ENCODE assay signal across 8 mouse cellular contexts in the genomic region with DNA sequence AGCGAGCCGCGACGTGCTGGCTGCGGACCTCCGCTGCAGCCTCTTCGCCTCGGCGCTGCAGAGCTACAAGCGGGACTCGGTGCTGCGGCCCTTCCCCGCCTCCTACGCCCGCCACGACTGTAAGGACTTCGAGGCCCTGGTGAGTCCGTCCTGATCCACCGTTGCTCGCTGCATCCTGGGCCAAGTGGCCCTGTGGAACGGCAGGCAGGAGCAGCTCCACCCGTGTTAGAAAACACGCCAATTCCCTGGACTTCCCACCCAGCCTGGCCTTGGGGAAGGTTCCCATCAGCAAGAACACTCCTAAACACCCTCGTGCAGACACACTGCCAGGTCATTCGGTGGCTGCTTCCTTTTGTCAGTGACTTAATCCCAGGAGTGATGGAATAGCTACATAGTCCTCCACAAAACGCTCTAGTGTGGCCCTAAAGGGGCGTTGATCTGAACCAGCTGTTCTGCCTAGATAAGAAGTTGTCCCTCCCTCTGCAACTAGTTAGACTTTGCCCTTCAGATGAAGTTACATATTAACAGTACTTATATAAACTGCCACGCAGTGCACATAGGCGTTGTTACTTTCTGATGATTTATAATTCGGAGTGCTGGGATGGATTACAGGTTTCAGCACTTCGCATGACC. TPM values are rescaled to one million over a fixed set of nuclear protein-coding genes. Genes with fewer than 3 reads are reported as not detected.
DNase-seq lines count a peak whose midpoint lies in the region; ATAC-seq and TF ChIP-seq lines count a peak whose summit lies in the region.

No protein-coding gene starts in this region.

- H3K9ac ChIP-seq in hindbrain, embryonic 16.5 days (ENCODE audit: low read depth, low read length) = peak overlapping the region; percentile 78
- peak overlapping the region; percentile 76 for H3K9ac ChIP-seq in lung, postnatal 0 days (replicated peaks; ENCODE audit: low read depth)

- H3K4me3 ChIP-seq in embryonic facial prominence, embryonic 10.5 days = peak overlapping the region; percentile 83
- peak overlapping the region; percentile 51 for H3K4me3 ChIP-seq in hindbrain, embryonic 16.5 days (ENCODE audit: low read length)
- H3K4me3 ChIP-seq in lung, postnatal 0 days (ENCODE audit: low read depth, low read length) = peak overlapping the region; percentile 62

- no peak for ATAC-seq in hindbrain, embryonic 16.5 days
- ATAC-seq in lung, postnatal 0 days = peak; percentile 28

- H3K36me3 ChIP-seq in embryonic facial prominence, embryonic 10.5 days (replicated peaks) = no peaks in the 10 kb centered on the region
- no peaks in the 10 kb centered on the region for H3K36me3 ChIP-seq in hindbrain, embryonic 16.5 days (ENCODE audit: control insufficient read depth, insufficient read depth, low read length)
- H3K36me3 ChIP-seq in lung, postnatal 0 days (ENCODE audit: insufficient read depth, low read length) = no peaks in the 10 kb centered on the region

- peak; percentile 22 to 36 for DNase-seq in lung, adult 18-20 months
- no peak for DNase-seq in lung, postnatal 10 days
- DNase-seq in embryonic facial prominence, embryonic 10.5 days (ENCODE audit: low spot score) = no peak
- peak; percentile 82 for DNase-seq in lung, postnatal 0 days (ENCODE audit: low spot score)
- peak; percentile 33 for DNase-seq in testis, postnatal 14 days (ENCODE audit: low spot score)
- no peak for DNase-seq in urinary bladder, postnatal 25 days (ENCODE audit: low spot score)
- DNase-seq in adrenal gland, adult 2 months = no peak

- 11% methylated on average over 31 of the region's 31 CpGs for WGBS in embryonic facial prominence, embryonic 10.5 days
- 9% methylated on average over 31 of the region's 31 CpGs for WGBS in hindbrain, embryonic 16.5 days
- WGBS in lung, postnatal 0 days = 6% methylated on average over 29 of the region's 31 CpGs

- peaks cover 36% of the 10 kb centered on the region for H3K4me1 ChIP-seq in embryonic facial prominence, embryonic 10.5 days
- H3K4me1 ChIP-seq in hindbrain, embryonic 16.5 days (ENCODE audit: control insufficient read depth, insufficient read depth, low read depth, low read length) = 0 out of 2 replicates have a peak, but pooled peaks cover 2% of the 10 kb centered on the region
- peaks cover 7% of the 10 kb centered on the region; the same call in 1 of the 2 replicates for H3K4me1 ChIP-seq in lung, postnatal 0 days (ENCODE audit: insufficient read depth, low read depth, low read length)

- no peaks in the 10 kb centered on the region for H3K9me3 ChIP-seq in embryonic facial prominence, embryonic 10.5 days
- H3K9me3 ChIP-seq in hindbrain, embryonic 16.5 days (ENCODE audit: control insufficient read depth, low read length) = no peaks in the 10 kb centered on the region
- H3K9me3 ChIP-seq in lung, postnatal 0 days (ENCODE audit: low read length) = no peaks in the 10 kb centered on the region

- H3K4me2 ChIP-seq in hindbrain, embryonic 16.5 days (ENCODE audit: low read length) = peak overlapping the region; percentile 82
- peak overlapping the region; percentile 94 for H3K4me2 ChIP-seq in lung, postnatal 0 days (replicated peaks; ENCODE audit: low read depth, low read length)

- TF ChIP-seq CTCF in lung, postnatal 0 days (IDR thresholded peaks at IDR 0.05) = no peak

- TF ChIP-seq EP300 in lung, postnatal 0 days (IDR thresholded peaks at IDR 0.05) = 0 out of 2 replicates have a peak, but pooled peaks have one; percentile 30

- peak overlapping the region; percentile 93 for H3K27ac ChIP-seq in embryonic facial prominence, embryonic 10.5 days (replicated peaks)
- H3K27ac ChIP-seq in hindbrain, embryonic 16.5 days (ENCODE audit: low read depth, low read length) = peak overlapping the region; percentile 87
- peak overlapping the region; percentile 77 for H3K27ac ChIP-seq in lung, postnatal 0 days (ENCODE audit: low read length)

- H3K27me3 ChIP-seq in embryonic facial prominence, embryonic 10.5 days (replicated peaks; ENCODE audit: low read depth, poor library complexity, severe bottlenecking) = no peaks in the 10 kb centered on the region
- H3K27me3 ChIP-seq in hindbrain, embryonic 16.5 days (replicated peaks; ENCODE audit: control insufficient read depth, insufficient read depth, low read length) = no peaks in the 10 kb centered on the region
- H3K27me3 ChIP-seq in lung, postnatal 0 days (replicated peaks; ENCODE audit: insufficient read depth, low read length) = no peaks in the 10 kb centered on the region

RNA-seq across cellular contexts. Expression of gene Parp16, which starts 20.5 kb away (rescaled TPM):
- 8.2 and 8.3 TPM in 2 replicates for polyA plus RNA-seq in embryonic facial prominence, embryonic 10.5 days (2016; fragmentation: Nextera tagmentation; extraction: Ambion mirVana)
- 7.7 and 8.3 TPM in 2 replicates for polyA plus RNA-seq in hindbrain, embryonic 16.5 days (2015; fragmentation: Nextera tagmentation; extraction: Ambion mirVana)
- 5.3 and 5.4 TPM in 2 replicates for polyA plus RNA-seq in lung, postnatal 0 days (2015; fragmentation: Nextera tagmentation; extraction: Ambion mirVana)
- total RNA-seq in adrenal gland, adult 2 months (2021) = 10 to 100 TPM; 13.5 to 22.3 TPM
- polyA plus RNA-seq in adrenal gland, adult 2 months (2012; rRNA removed) = 41.9 and 49.8 TPM in 2 replicates

RNA-seq across cellular contexts. Expression of gene Cilp, which starts 49.4 kb away (rescaled TPM):
- 0.05 and 0.15 TPM in 2 replicates for polyA plus RNA-seq in embryonic facial prominence, embryonic 10.5 days (2016; fragmentation: Nextera tagmentation; extraction: Ambion mirVana)
- polyA plus RNA-seq in hindbrain, embryonic 16.5 days (2015; fragmentation: Nextera tagmentation; extraction: Ambion mirVana) = 0.38 and 0.91 TPM in 2 replicates
- 0.08 and 0.13 TPM in 2 replicates for polyA plus RNA-seq in lung, postnatal 0 days (2015; fragmentation: Nextera tagmentation; extraction: Ambion mirVana)
- total RNA-seq in adrenal gland, adult 2 months (2021) = 1 to 10 TPM; 4.6 to 8.5 TPM
- polyA plus RNA-seq in adrenal gland, adult 2 months (2012; rRNA removed) = 2.3 and 3.7 TPM in 2 replicates

Comparison
In these comparisons a context has a peak if more than half of its experiments do, and no peak if none do; other contexts are left out.
1. DNase-seq: peak in lung, adult 18-20 months (2 of 2), lung, postnatal 0 days (single experiment) and testis, postnatal 14 days (single experiment); none in lung, postnatal 10 days (single experiment), embryonic facial prominence, embryonic 10.5 days (single experiment), urinary bladder, postnatal 25 days (single experiment) and adrenal gland, adult 2 months (single experiment).
2. Peak in every context shown above with its lines, with median percentiles within 50 percentile points of each other: H3K27ac ChIP-seq and H3K4me3 ChIP-seq.